Mouse (Mus musculus): ENCODE measurements around the gene Tbc1d24.

Gene Tbc1d24

DNA sequence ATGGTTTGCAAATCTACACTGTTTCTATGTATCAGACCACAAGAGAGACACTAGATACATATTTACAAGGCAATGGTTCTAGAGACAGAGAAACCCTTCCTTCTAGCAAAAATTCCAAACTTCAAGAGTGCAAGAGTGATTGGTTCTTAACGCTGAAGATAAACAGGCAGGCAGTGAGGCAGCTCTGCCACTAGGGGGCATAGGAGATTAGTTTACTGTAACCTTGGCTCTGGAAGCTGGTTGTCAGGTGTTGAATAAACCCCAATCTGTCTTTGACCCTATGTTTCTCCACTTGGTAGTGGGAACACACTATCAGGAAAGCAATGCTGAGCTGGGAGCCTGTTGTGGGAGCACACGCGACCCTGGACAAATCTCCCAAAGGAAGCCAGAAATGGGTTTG lies 31.9 kb downstream of the Tbc1d24 start:
- DNase-seq (ENCODE audit: inconsistent ontology term): peak; percentile 46

DNA sequence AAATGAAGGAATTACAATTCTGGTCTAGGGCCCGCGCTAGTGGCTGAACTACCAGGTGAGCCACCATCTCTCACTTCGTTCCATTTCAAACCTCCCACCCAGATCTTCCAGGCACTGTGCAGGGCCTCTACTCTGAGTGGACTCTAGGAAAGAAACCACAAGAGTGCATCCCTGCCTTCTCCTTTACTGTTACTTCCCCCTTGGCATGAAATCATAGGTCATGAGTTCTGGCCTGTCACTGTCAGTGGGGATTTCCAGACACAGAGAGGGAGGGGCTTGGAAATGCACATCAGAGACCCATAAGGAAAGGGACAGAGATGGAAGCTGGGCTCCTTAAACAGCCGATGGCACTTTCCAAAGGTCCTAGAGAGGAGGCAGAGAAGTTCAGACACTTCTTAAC lies 33.6 kb downstream of the Tbc1d24 start:
- DNase-seq (ENCODE audit: inconsistent ontology term): peak; percentile 16

DNA sequence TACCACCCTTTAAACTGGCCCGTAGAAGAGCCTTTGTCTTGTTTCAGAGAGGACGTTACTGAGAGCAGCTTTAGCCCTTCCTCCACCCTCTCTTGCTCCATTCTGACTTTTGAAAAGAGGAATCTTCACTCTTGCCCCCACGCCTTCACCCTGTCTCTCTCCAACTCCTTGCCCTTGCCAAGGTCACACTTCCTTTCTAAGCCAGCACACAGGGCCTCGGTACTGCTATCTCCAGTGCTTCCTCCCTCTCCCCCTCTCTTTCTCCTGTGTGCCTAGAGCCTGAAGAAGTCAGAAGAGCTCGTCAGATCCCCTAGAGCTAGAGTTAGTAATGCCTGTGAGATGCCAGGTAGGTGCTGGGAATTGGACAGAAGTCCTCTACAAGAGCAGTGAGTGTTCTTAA lies 34.6 kb downstream of the Tbc1d24 start:
- no peak for DNase-seq (ENCODE audit: inconsistent ontology term)

DNA sequence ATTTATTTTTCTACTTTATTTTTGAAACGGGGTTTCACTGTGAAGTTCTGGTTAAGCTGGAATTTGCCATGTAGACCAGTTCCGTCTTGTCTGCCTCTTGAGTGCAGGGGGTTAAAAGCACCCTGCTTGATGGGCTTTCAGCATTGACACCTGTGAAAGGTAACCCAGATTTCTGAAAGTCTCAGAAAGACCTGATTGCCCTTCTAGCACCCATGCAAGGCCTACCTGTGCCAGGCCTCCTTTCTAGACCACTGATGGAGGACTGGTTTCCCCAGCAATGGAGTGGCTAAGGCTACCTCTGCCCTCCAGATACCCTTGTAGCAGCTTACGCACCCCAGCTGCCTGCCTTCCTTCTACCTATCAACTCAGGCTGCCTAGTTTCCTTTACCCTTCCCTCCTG lies 35.2 kb downstream of the Tbc1d24 start:
- DNase-seq (ENCODE audit: inconsistent ontology term): no peak

DNA sequence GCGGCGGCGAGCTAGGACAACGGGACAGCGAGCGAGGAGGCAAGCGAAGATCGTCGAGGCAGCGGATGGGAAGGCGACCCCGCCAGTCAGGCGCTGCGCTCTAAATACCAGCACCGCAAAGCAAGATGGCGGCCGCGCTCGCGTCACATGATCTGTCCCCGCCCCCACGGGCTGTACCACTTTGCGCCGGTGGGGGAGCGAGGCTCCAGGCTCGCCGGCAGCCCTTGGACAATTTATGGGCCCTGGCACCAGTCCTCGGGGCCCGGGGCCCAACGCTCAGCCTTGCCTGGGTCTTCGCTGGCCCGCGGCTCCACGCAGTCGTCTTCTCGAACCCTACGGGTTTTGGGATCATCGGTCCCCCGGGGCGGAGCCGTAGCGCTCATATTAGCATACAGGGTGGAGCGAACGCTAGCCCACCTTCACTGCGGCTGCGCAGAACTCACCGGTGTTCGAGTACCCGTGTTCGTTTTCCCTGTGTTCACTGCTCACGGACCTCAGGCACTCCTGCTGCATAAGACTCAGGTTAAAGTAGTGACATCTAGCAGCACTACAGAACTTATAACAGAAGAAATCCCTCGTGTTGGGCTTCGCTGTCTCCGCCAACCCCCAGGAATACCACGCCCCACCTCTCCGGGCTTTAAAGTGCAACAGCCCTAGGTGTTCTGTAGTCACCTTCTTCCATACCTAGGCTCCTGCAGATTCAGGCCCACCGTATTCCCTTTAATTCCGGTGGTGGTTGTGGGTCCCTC lies 35.9 kb downstream of the Tbc1d24 start, which contains the start of gene Atp6v0c:
Gene Atp6v0c, minus strand, starts transcription at position 386 of the 749 bp plus-strand sequence.
- peak; percentile 97 for DNase-seq (ENCODE audit: inconsistent ontology term)

DNA sequence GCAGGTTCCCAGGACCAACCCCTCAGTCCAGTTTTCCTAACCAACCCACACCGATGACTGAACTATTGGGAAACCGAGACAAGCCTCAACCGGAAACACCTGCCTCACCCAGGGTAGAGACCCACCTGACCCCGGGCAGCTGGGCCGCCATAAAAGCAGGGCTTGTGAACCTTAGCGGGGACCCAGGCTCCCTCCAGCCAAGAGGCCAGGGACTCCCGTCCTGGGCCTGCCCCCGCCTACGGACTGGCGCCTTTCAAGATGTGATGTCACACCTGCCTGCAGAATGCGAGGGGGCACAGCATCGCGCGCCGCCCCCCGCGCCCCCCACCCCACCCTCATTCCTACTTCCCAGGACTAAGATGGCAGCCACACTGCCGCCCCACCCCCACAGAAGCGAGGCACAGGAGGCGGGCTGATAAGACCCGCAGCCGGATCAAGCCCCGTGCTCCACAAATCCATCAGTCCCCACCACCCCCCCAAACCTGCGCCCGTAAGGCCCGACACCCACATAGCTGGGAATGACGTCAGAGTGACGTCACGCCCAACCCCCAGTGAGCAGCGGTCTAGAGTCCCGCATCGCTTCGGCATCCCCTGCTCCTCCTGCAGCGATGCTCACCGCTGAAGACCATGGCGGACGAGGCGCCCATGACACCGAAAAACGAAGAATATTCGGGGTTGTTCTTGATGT lies 36.6 kb downstream of the Tbc1d24 start:
- peak; percentile 73 for DNase-seq (ENCODE audit: inconsistent ontology term)

DNA sequence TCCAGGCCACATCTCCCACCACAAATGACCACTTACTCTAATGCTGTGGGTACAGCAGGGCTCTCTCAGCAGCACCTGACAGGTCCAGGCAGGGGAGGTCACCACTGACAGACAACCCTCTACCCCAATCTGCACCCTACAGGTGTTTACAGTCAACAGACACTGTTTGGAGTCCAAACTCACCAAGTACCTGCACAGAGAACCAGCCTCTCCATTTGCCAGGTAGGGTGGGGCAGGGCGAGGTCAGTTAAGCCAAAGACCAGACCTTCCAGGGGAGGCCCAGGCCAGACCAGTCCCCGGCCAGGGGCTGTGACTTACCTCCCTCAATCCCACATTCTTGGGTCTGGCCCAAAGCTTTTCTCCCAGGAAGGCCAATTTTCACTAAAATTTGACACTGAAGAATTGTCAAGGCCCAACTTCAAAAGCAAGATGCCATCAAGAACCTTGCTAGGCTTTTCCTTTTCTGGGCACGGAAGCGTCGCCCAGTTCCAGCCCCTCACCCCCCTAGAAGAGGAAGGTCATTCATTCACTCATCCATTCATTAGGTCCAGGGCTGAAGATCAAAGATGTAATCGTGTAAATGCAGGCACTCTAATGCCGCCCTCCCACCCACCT lies 37.4 kb downstream of the Tbc1d24 start:
- no peak for DNase-seq (ENCODE audit: inconsistent ontology term)

DNA sequence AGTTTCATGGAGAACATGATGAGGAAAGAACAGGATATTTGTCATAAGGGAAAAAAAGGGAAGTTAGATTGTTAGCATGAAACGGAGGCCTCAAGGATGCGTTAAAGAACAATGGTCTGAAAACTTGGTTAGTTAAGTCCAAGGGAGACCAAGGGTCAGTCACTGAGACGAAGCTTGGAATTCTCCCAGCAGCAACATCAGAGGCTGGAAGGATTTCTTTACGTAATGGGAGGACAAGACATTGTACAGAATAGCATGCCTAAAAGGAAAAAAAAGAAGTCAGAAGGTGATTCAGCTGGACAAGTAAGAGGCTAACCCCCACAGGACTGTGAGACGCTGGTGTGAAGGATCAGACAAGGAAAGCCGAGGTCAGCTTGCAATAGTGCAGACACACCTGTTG lies 38.2 kb downstream of the Tbc1d24 start:
- DNase-seq (ENCODE audit: inconsistent ontology term): no peak

DNA sequence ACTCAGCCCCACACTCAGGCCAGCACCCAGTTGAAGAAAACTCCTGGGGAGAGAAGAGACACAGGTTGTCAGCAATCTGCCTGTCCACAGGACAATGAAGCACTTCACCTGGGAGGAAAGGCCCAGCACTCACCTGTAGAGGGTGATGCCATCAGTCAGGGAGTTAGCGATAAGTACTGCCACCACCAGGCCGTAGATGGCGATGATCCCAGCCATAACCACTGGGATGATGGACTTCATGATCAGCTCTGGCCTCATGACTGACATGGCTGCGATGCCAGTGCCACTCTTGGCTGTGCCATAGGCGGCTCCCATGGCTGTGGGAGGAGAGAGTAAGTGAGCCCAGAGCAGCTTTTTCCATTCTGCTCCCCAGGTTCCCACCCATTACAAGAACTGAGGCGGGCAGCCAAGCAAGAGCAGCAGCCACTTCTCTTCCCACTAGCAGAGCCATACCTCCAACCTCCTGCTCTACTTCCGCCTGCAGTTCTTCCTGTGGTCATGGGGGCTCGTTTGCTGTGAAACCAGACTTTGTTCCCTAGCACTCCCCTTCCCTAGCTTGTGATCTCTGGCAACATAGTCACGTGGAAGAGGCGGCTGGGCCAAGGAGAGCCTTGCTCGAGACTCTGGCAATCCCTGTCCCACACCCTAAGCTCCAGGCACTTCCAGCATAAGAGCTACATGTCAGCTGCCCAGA lies 40.6 kb downstream of the Tbc1d24 start:
- DNase-seq (ENCODE audit: inconsistent ontology term): no peak

DNA sequence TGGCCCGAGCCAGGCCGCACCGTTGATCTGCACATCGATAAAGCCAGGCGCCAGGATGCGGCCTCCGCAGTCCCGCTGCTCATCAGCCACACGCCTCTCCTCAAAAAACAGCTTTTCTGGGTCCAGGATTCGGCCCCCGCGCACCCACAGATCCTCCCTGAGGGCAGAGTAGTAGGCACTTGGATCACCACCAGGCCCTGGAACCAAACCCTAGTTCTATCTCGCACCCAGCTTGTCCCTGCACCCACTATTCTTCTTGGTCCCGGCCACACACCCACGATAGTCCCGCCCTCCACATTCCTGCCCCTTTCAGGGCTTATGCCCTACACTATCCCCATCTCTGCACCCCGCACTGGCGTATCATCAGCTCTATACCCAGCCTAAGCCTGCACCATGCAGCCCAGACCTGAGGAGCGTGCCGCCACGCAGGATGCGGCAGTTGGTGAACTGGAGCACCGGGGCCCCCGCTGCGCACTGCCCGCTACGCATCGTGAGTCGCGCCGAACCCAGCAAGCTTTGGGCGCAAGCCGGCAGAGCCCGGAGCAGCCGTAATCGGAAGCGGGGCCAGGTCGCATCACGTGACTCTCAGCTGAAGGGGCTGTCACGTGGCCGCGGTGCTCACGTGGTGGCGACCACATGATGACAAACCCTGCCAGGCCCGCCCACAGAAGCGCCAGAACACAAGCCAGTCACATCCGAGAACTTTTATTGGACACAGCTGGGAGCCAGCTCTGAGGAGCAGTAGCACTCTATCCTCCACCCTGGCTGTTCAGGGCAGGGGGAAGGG lies 42.0 kb downstream of the Tbc1d24 start, which contains the start of gene Amdhd2:
Gene Amdhd2, minus strand, starts transcription at position 591 of the 787 bp plus-strand sequence.
- peak; percentile 96 for DNase-seq (ENCODE audit: inconsistent ontology term)

DNA sequence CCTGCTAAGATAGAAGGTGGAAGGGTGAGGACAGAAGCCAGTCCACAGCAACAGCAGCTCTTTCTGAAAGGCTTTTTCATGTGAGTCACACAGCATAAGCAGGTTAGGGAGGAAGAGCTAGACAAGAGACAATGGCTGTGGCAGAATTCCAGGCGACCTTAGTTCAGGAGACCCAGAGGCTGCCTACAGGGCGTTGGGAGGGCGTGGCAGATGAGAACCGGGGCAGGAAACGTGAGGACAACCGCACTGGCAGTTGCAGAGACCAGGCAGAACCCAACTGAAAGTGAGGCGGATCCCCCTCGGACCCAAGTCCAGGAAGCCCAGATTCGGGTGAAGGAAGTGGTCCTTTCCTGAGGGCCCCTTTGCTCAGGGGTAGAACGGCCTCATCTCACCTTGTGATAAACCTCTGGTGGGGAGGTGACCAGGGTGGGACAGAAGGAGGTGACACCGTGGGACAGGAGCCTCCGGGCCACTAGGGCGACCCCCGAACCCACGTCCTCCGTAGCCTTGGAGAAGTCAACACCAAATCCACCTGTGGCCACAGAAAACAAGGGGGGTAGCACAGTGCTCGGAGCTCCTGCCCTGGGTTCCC lies 42.7 kb downstream of the Tbc1d24 start:
- peak; percentile 65 for DNase-seq (ENCODE audit: inconsistent ontology term)

DNA sequence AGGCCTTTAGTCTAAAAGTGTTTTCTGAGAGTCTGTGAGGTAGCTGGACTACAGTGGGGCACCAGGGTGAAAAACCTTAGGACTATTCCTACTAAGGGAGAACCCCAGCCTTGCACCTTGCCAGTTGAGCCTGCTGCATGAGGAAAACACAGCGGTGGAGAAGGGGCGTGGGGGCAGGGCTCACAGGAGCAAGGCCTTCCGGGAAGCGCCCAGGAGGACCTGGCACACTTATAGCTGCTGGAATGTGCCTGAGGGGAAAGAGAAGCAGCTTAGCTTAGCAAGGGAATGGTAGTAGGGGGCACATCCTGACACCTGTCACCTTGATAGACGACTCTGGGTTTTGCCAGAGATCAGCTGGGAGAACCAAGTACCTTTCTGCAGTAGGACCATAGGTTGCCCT lies 43.9 kb downstream of the Tbc1d24 start:
- DNase-seq (ENCODE audit: inconsistent ontology term): no peak

DNA sequence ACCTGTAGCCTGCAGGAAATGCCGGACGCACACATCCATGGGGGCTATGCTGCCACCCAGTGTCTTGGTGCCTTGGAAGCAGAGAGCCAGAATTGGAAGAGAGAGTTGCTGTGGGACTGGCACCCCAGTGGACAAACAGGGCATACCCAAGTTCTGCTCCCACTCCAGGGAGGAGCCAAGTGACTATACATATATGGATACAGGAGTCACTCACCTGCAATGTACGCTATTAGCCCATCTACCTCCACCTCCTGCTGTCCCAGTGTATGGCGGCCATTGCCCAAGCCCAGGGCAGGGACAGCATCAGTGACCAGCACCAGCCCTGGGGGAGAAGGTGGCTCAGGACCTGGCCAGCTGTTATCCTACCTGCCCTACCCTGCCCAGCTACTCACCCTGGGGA lies 47.8 kb downstream of the Tbc1d24 start:
- no peak for DNase-seq (ENCODE audit: inconsistent ontology term)

DNA sequence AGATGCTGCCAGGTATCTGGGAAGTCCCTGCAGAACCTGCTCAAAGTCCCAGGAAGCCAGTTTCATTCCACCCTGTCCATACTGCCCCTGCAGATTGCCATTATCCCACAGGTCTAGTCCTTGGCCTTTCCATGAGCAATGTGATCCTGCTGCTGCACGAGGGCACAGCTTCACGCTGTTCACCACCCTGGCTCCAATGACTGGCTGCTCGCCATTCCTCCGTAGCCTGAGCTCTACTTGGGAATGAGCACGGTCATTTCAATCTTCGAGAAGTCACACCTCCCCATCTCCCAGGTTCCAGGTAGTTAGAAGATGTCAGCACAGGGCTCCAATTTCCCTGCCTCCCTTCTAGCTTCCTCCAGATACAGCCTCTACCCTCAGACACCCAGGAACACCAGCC lies 48.2 kb downstream of the Tbc1d24 start:
- no peak for DNase-seq (ENCODE audit: inconsistent ontology term)

DNA sequence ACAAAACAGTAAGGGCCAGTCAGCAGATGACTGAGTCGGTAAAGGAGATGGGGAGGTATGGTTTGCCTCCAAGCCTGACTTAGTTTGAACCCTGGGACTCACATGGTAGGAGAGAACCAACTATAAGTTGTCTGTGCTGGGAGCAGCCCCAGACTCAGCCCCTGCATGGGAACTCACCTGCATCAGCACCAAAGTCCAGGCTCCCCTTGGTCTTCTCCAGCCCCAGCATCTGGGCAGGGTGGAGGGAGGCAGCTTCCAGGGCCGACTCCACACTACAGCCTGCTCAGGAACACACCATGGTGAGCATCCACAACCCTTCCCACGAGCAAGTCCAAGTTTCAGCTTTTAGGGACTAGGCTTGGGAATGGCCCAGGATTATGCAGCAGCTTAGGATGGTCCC lies 49.0 kb downstream of the Tbc1d24 start:
- DNase-seq (ENCODE audit: inconsistent ontology term): no peak

DNA sequence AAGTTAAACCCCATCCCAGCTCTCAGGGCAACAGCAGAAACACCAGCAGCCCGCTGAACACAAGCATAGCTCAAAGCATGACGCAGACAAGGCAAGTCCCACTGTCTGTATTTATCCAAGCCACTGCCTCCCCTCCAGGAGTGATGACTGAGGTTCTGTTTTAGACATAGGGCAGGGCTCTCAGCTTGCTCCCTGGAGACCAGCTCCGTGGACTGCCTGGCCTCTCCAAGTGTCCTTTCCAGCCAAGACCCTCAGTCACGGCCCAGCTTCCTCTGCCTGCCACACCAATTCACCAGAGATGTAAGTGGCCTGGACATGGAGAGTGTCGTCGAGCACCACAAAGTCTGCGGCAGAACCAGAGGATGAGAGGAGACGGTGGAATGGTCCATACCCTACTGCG lies 49.6 kb downstream of the Tbc1d24 start:
- no peak for DNase-seq (ENCODE audit: inconsistent ontology term)

DNA sequence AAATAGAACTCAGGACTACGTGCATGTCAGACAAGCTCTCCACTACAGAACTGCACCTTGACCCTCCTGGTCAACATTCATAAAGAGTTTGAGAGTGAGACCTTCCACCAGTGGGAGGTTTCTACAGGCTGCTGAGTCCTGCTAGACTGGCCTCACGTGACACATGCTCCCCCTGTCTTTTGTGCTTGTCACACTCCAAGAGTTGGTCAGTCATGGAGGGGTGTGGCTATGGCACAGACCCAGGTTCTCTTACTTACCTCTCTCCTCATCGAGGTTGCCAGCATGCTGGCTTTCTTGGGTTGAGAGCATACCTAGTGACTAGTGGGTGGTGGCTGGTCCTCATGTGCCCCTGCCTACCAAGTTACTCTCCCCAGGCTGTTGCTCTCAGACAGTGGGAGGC lies 50.9 kb downstream of the Tbc1d24 start:
- no peak for DNase-seq (ENCODE audit: inconsistent ontology term)

DNA sequence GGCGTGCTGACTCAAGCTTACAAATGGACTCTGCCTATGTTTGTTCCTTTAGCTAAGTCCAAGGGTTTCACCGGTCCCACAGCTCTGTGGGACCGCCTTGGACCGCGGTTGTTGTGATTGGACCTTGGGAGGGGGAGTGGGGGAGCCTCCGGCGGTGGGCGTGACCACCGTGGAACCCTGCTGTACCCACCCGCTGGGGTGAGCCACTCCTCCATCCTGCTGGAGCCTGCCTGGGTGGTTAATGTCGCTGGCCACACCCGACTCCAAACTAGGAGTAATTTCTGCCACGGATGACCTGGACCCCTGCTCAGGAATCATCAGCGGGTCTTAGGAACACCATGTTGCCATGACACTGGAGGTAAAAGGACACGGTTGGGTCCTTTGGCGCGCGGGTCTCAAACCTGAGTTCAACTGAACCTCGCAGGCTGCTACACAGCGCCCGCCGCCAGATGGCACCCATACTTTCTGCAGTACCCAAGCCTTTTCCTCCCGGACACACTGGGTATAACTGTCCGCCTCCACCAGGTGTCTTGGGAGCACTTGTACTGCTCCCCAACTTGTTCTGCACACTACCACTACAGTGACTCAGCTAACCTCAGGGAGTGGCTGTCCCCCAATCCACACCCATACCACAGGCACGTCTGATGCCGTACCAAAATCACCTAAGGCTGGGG lies 53.3 kb downstream of the Tbc1d24 start:
- peak; percentile 81 for DNase-seq (ENCODE audit: inconsistent ontology term)

DNA sequence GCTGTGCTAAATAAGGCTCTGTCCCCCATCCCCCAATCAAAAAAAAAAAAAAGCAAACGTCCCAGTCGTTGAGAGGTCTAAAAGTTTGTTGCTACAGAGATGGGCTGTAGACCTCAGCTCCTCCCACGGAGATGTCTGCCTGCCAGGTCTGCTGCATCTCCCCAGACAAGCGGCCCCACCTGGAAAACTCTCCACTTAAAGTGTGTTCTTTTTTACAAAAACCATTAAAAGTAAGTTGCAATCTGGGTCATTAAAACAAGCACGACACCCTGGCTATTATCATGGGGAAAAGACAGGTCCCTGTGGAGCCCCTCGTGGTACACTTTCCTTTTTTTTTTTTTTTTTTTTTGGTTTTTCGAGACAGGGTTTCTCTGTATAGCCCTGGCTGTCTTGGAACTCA lies 54.0 kb downstream of the Tbc1d24 start:
- no peak for DNase-seq (ENCODE audit: inconsistent ontology term)

DNA sequence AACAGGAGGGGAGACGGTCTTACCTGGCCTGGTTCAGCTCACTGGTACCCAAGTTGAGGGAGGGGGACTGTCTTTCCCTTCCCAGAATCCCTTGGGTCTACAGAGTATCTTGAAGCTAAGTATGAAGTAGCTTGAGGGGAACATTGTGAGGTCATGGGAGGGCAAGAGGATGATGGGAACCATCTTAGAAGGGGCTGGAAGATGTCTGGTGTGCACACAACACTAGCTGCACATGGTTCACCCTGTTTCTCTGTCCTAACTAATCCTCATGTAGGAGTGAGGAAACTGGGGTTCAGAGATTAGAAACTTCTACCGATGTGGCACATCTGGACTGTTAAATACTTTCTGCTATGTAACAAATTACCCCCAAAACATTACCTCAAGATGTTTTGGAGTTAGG lies 54.5 kb downstream of the Tbc1d24 start, which contains the start of gene Pdpk1:
Gene Pdpk1, minus strand, starts transcription at position 101 of the 400 bp plus-strand sequence.
- no peak for DNase-seq (ENCODE audit: inconsistent ontology term)

Data from Muller cell, postnatal 12 days (primary cell).